Mouse (Mus musculus): ENCODE measurements around the gene Mpc1.

DNA sequence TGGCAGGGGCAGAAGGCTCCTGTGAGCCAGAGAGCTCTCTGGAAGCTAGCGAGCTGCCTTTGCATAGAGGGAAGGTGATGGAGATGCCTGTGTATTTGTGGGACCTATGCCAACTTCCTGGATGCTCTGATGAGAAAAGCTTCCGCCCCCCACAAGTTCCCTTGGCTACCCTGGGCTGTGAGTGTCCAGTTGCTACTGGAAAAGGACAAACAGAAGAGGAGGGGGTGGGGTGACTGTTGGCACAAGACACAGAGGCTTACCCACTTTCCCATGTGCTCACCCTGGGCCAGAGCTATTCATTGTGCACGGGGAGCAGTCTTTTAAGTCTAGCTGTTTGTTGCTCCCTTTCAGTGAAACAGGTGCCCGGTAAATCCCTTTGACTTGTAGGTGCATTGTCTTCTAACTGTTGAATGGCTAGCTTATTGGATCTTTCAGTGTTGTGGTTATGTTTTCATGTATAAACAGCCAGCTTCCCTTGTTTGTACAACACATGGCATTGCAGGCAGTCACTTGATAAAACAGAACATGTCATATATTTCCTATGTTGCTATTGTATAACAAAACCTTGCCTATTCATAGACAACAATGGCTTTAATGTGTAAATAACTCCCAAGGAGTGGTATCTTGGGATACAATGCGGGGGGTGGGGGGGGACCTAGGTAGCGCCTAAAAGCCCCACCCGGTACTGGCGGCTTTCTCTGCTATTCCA lies 57.1 kb downstream of the Mpc1 start:
- TF ChIP-seq GATA1 (IDR thresholded peaks at IDR 0.05; ENCODE audit: borderline replicate concordance, low read length) (no peak), FLI1 (IDR thresholded peaks at IDR 0.05; ENCODE audit: low read length) (no peak)

Measured in megakaryocyte, embryonic 14.5 days (primary cell).